Mouse (Mus musculus): ENCODE results near the gene Cldn13.

GRCm38 (mm10) chr5:134873956-134874879 is 41.1 kb downstream of the Cldn13 start:
- TF ChIP-seq CTCF (IDR thresholded peaks at IDR 0.05; ENCODE audit: borderline replicate concordance, insufficient read depth, low read depth, low read length) (no peak), POLR2A (IDR thresholded peaks at IDR 0.05; ENCODE audit: borderline replicate concordance, insufficient read depth, low read length) (no peak)
